Mouse (Mus musculus) telencephalon, adult 2 months (tissue): ENCODE data around the gene Trim6.
A peak's percentile ranks its signal among the peaks of the same experiment; 100 is the strongest.
"Not testable (repeated sequence)": the region's sequence is repeated elsewhere in the genome, so short reads cannot be mapped to it uniquely, and the experiment has no call there.

Experiments
- DNase-seq: peaks from one replicate; pipeline ENCODE4 v3.0.0-alpha.2; 2011; ENCODE audit warnings: low read depth, low spot score

The Trim6 gene

DNA sequence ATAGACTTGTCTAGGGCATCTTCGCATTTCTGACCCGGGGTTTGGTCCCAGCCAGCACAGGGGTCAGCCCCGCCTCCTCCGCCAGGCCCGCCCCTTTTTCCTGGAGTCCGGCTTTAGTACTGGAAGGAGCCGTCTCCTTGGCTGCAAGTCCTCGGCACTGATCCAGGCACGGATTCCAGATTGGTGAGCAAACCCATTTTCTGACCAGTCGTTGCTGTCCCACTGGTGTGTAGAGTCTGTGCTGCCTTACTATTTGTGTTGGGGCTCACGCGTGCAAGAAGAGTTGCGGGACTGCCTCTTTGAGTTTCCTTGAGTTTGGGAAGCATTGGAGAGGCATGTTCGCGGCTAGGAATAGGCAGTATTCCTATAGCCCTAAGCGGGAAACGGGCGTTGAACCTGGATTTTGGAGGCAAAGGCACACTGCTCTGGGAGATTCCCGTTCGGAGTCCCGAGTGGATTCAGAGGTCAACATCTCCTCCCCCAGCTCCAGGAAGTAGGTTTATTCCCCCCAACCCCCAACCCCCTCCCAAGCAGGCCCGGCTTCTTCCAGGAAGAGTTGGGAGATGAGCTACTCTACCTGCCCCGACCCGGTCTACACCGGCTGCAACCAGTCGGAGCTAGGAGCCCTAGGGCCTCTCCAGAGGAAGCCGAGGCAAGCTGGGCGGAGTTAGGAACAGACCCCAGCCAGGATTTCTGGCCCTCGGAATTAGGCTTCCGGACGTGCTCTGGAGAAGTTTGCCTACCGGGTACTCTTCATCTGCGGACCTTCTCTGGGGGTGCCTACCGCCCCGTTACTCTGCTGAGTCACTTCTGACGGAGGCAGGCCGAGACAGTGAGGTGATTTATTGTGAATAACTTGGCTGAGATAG is at the start of gene Trim6:
Trim6 (plus strand) TSS at position 93 of the 869 bp plus-strand sequence.
- DNase-seq = no peak

DNA sequence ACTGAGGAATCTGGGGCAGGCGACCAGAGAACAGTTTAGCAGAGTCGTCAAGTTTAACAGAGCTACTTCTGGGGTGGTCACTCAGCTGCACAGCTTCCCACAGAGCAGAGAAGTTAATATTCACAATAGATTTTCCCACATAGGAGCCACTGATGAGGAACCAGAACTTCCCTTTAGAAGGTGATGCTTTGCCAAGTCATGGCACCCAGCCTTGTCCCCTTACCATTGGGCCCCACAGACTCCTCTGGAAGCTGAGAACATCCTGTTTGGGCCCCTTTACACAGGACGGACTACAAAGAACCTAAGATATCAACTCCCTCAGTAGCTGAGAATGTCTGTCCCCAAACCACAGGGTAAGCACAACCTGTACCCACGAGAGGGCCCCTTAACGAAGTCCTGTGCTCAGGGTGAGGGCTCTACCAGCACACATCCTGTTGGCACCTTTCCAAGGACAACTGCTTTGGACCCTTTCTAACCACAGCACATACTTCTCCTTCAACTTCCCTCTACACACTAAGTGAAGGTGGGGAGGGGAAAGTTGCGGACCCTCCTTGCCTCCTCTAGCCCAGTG is 48.9 kb upstream of the Trim6 start:
- no peak for DNase-seq

DNA sequence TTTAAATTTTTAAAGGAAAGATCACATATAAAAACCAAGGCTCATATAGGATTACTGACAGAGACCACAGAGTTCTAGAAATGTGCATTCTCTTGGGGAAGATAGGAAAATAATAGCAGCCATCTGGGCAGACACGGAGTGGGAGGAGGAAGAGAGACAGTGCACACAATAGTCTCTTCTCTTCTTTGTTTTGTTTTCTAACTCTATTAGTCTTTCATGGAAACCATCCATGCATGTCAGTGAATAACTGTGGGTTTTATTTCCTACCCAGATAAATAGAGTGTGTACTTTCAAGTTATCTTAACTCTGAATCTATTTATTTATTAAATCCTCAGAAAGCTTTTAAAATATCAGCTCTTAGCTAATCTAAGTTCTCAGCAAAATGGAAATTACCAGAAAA is 43.5 kb upstream of the Trim6 start:
- no peak for DNase-seq

DNA sequence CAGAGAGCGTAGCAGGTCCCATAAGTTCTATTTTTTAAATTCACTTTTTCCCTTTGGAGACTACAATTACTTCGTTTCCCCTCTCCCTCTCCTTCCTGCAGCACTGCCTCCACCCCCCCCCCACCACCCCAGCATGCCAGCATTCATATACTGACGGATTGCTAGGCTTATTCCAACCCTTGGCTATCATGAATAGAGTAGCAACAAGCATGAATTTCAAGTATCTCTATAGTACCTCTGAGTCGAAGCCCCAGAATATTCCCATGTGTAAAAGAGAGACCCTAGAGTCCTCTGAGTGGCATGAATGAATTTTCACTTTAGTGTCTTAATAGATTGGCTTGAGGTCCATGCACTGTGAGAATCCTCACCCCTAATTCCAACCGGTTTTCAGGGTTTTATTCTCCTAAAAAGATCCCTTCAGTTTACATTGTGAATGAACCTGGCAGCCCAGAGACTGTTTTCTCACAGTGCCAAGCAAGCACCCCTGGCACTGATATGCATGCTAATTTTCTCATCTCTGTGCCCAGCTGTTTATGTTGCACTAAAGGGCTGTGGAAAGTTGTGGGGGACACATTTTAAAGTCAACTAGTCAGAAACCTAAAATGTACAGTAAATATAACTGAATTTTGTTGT is 40.1 kb upstream of the Trim6 start:
- DNase-seq = no peak

DNA sequence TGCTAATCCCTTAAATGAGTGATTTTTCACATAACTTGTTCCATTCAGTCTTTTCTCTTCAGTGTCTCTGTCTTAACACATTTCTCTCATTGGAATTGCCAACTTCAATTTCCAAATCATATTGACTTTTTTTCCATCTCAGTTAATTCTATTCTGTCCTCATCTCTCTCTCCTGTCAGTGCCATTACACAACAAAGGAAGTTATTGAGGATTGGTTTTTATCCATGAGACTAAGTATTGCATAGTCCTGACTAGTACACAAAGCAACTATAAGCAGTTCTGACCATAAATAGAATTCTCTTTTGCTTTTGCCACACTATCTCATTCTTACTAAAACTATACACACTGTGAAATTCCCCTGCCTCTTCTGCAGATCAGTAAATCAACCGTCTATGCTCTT is 39.5 kb upstream of the Trim6 start:
- no peak for DNase-seq

DNA sequence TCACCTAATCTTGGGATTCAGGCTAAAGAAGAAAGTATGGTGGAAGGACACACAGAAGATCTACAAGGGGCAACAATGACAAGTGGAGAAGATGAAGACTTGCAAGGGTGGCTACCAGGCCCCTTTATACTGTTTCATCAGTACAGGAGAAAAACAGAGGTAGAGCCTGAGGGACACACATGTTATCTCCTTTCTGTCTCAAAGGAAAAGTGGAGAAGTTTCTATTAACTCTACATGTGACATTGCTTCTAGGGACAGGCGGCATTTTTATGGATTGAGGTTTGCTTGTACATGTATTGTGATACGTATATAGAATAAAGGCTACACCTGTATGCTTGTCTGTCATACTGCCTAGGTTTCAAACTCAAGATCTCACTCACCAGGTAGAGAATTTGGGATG is 35.3 kb upstream of the Trim6 start, which contains the start of gene Olfr648:
Olfr648 (minus strand) TSS at position 101 of the 400 bp plus-strand sequence.
- DNase-seq = no peak

DNA sequence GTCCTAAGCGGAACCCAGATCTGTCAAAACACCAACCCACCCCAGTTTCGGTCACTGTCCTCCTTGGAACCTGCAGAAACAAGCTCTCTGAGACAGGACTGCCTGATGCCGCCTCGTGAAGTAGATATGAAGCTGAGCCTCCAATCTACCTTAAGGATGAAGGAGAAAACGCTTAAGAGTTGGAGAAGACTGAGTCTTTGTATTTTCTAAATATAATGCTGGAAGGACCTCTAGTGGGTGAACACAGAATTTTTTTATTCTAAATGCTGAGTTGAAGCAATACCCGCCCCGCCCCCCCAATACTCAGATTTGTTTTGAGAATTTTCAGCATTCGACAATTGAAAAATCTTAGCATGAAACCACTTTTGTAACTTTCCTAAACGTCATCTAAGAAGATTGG is 27.3 kb upstream of the Trim6 start:
- no peak for DNase-seq

DNA sequence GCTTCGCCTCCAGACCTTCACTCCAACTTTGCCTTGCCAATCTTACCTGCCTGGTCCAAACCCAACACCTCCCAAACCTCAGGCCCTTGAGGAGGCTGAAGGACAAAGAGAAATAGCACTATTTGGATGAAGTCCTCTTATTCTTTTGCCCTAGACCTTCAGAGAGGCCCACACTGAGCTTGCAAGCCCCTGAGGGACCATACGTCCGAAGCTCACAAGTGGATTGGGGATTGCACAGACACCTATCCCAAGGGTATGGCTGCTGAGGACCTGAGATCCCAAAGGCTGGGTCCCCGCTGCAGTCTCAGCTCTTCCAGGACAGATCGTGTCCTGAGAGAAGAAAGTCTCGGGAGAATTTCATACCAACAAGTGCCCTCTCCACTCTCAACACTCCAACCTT is 22.7 kb upstream of the Trim6 start, which contains the start of gene Olfr649:
Olfr649 (minus strand) TSS at position 101 of the 400 bp plus-strand sequence.
- DNase-seq = no peak

DNA sequence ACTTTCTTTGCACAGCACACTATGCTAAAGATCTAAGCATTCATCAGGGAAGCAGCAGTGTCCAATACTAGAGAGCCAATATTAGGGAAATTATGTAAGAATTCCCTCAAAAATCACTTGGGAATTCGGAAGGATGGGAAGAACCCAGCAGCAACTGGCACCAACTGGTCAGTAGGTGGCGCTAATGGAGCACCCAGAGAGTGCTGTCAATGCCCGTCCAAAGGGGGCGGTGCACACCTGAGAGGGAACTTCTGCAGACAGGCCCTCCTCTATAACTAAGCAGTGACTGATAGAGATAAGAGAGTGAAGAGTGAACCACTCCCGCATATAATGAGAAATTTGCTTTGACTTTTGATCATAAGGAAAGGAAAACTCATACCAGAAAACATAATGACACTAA is 18.8 kb upstream of the Trim6 start:
- no peak for DNase-seq

DNA sequence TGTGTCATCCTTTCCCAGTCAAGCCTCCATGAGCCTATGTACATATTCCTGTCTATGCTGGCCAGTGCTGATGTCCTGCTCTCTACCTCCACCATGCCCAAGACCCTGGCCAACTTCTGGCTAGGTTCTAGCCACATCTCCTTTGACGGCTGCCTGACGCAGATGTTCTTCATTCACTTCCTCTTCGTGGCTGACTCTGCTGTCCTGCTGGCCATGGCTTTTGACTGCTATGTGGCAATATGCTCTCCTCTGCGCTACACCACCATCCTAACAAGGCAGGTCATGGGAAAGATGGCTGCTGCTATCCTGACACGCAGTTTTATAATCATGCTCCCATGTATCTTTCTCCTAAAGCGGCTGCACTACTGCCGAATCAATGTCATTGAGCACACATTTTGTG is 12.4 kb upstream of the Trim6 start:
- no peak for DNase-seq

DNA sequence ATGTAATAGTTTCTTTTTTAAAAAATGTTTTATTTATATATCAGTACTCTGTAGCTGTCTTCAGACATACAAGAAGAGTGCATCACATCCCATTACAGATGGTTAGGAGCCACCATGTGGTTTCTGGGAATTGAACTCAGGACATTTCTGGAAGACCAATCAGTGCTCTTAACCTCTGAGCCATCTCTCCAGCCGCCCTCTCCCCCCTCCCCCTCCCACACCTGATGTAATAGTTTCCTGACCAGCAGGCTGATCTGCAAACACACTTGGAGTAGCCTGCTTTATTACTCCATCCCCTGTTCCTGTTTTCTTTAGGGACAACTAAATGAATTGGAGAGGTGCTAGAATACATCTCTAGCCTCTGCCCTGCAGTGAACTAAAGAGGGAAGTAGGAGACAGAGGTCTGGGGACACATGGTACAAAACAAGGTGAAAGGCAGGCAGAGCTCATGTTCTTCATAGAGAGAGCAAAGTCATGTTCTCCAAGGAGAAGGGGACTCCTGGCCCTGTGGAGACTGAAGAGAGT is 2.5 kb upstream of the Trim6 start:
- no peak for DNase-seq

DNA sequence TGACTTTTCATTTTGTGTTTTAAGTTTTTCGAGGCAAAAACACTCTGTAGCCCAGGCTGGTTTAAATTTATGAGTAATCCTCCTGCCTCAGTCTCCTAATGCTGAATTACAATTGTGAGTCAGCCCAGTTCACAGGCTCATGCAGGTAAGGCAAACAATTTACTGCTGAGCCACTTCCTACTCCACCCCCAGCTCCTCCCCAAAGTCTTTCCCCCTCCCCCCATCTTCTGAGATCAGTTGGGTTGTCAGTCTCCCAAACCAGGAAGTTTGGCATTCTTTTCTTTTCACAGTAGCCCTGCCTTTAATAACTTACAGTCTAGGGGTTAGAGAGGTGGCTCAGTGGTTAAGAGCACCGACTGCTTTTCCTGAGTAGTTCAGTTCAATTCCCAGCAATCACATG is 712 bp upstream of the Trim6 start:
- no peak for DNase-seq

DNA sequence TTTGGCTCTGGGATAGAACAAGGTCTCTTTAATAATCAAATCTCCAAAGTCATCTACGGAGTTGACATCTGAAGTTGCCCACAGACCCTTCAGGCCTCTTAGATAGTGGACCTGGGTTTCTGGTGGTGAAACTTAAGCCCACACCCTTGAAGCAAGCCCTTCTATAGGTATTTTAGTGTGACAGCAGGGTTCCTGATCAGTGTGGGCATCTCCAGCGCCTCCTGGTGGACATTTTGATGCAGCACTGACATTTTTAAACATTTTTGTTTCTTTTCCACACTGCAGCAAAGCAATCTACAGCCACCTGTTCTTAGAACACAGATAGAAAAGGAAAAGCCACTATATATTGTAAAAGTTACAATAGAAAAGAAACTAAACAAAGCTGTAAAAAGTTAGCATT is 12.6 kb downstream of the Trim6 start:
- DNase-seq = no peak

DNA sequence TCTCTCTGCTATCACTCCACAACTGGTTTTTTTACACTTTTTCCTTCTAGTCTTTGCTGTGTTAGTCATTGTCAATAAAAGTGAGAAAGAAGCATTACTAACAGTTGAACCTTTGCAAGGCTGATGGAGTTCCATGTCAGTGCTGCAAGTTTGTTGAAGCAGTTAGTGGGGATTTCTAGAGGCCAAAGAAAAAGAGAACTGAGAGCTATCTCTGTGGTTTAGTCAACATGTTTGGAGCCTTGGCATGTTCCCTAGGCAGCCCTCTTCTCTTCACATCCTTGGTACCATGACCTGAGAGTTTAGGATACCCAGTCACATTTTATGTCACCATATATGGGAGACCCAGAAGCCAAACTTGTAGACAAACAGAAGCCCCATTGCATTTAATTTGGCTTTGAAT is 22.3 kb downstream of the Trim6 start:
- DNase-seq = no peak

DNA sequence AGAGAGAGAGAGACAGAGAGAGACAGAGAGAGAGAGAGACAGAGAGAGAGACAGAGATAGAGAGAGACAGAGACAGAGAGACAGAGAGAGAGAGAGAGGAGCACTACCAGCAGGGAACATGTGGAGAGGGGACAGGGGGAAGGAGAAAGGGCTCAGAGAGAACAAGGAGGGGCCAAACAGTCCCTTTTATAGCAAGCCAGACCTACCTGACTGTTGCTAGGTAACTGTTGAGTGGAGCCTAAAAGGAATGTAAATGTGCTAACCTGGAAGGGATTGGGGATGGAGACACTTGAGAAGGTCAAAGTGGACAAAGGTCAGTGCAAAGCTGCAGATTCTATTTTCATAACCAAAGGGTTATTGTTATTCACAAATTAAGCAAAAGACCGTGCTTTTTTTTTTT is 25.0 kb downstream of the Trim6 start:
- DNase-seq = no peak

DNA sequence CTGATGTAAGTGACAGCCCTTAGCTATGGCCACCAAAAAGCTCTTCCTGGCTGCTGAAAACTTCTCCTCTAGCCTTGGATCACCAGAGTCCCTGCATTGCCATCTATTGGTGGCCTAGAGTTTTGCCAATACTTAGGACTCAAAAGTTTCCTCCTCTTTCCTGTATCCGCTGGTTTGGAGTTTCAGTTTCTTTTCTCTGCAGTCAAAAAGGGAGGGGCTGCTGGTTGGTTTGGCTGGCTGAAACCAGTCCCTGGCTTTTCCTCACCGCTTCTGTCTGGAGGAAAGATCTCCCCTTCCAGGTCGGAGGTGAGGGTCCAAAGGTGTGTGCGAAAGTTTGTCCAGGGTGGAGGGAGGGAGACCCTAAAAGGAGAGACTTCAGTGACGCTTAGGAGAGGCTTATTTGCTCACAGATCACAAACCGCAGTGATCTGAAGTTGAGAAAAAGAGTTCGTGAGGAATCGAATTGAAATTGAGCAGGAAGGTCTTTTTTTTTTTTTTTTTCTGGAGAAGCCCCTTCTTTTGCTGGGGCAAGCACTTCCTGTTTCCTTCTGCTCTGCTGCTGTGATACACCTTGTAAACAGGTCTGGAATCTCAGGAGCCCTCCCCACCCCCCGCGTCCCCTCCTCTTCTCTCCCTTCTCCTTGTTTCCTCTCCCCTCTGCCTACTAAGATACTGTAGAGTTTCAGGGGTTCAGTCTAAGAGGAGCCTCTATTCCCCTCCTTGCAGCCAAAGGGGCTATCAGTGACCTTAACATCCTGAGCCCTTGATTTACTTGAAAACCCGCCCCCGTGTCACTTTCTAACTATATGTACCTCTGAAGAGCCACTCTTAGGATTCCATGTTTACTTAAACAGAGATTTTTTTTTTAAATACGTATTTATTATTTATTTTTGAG is 25.9 kb downstream of the Trim6 start, which contains the start of gene Trim34a:
Trim34a (plus strand) TSS at position 171 of the 895 bp plus-strand sequence.
- DNase-seq = peak; percentile 4

DNA sequence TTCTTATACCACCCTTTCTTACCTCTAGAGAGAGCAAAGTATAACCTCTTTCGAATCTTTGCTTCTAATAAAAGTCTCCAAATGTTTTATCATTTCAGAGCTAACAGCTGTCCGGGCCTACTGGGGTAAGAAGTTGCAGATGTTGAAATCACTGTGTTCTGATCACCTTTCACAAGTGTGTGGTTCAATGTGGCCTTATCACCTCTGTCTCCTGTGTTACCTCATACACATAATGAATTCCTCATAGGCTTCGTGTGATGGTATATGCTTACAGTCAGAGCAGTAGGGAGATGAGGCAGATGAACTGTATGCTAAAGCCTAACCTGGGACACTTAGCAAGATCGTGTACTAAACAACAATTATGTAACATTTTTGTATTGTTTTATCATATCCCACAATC is 41.8 kb downstream of the Trim6 start:
- not testable (repeated sequence) for DNase-seq

DNA sequence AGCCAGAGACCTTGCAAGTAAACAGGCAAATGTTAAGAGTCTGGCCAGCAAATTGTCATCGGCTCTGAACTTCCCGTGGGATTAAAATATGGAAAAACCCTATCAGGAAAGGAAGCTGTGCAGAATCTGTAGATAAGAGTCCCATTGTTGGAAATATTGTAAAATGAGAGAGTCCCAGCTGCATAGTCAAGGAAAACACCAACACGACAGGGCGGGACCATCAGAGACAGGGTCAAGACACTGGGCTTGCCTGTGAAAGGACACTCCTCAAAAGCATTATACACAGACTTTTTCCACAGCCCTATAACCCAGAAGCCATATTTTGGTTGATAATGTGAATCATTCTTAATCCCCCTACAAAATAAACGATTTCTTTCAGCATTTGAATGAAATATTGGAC is 46.7 kb downstream of the Trim6 start:
- not testable (repeated sequence) for DNase-seq

DNA sequence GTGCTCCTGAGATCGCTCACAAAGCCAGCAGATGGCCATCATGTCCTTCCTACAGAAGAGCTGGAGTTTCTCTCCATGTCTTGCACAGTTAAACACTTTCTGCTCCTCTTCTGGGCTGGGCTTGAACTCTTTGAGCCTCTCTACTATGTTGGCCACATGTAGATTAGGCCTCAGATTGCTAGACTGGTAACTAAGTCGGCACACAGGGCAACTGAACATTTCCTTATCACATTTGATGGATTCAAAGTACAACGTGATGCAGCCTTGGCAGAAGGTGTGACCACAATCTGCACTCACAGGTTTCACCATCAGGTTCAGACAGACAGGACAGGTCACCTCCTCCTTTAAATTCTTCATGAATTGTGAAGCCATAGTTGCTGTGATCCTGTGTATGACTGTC is 60.8 kb downstream of the Trim6 start:
- DNase-seq = not testable (repeated sequence)
